Mouse (Mus musculus): ENCODE results near the gene Lsp1. TPM values are rescaled to one million over a fixed set of nuclear protein-coding genes. Genes with fewer than 3 reads are reported as not detected.

Lsp1 gene
- polyA plus RNA-seq, 1 experiment from 2014 or later, result 49.6 TPM

GRCm38 (mm10) chr7:142462190-142462589 lies 1.6 kb downstream of the Lsp1 start:
- H3K27ac ChIP-seq, result peak overlapping the region; percentile 97; the same call in 1 of the 2 replicates
- peak overlapping the region; percentile 1; the same call in 1 of the 2 replicates for H3K4me3 ChIP-seq
- no peaks in the 10 kb centered on the region for H3K27me3 ChIP-seq
- WGBS, result 70% methylated on average over 6 of the region's 6 CpGs
- peak overlapping the region; percentile 4; the same call in 1 of the 2 replicates for H3K4me2 ChIP-seq
- H3K9me3 ChIP-seq (replicated peaks), result no peaks in the 10 kb centered on the region
- no peak overlapping the region for H3K9ac ChIP-seq
- ATAC-seq (replicated peaks; ENCODE audit: insufficient number of reproducible peaks, insufficient read depth, low FRiP score, low read depth), result no peak
- peaks cover 58% of the 10 kb centered on the region for H3K4me1 ChIP-seq (replicated peaks)
- no peaks in the 10 kb centered on the region for H3K36me3 ChIP-seq

- no peaks in the 10 kb centered on the region for H3K27me3 ChIP-seq
- H3K4me1 ChIP-seq (replicated peaks), result peaks cover 53% of the 10 kb centered on the region
- no peak for ATAC-seq (replicated peaks; ENCODE audit: insufficient number of reproducible peaks, insufficient read depth, low FRiP score, low read depth)
- 66% methylated on average over 4 of the region's 4 CpGs for WGBS
- H3K4me3 ChIP-seq, result no peak overlapping the region; the same call in 1 of the 2 replicates
- H3K9me3 ChIP-seq (replicated peaks), result no peaks in the 10 kb centered on the region
- H3K27ac ChIP-seq, result peak overlapping the region; percentile 2; the same call in 1 of the 2 replicates
- no peaks in the 10 kb centered on the region for H3K36me3 ChIP-seq
- peak overlapping the region; percentile 4; the same call in 1 of the 2 replicates for H3K4me2 ChIP-seq
- no peak overlapping the region for H3K9ac ChIP-seq
Observed at GRCm38 (mm10) chr7:142462594-142463078, 2.0 kb downstream of the Lsp1 start.

GRCm38 (mm10) chr7:142470171-142470691 lies 9.6 kb downstream of the Lsp1 start:
- 70% methylated on average over 7 of the region's 7 CpGs for WGBS
- peaks cover 40% of the 10 kb centered on the region for H3K4me1 ChIP-seq (replicated peaks)
- ATAC-seq (replicated peaks; ENCODE audit: insufficient number of reproducible peaks, insufficient read depth, low FRiP score, low read depth), result no peak

GRCm38 (mm10) chr7:142470808-142471413 lies 10.3 kb downstream of the Lsp1 start:
- Histone ChIP-seq H3K4me2 (peak overlapping the region; percentile 45; the same call in 1 of the 2 replicates), H3K36me3 (no peaks in the 10 kb centered on the region), H3K9ac (0 out of 2 replicates have a peak overlapping the region, but pooled peaks have one; percentile 46), H3K27ac (peak overlapping the region; percentile 96), H3K4me3 (no peak overlapping the region), H3K27me3 (no peaks in the 10 kb centered on the region), H3K9me3 (replicated peaks) (no peaks in the 10 kb centered on the region), H3K4me1 (replicated peaks) (peaks cover 47% of the 10 kb centered on the region)
- ATAC-seq (replicated peaks; ENCODE audit: insufficient number of reproducible peaks, insufficient read depth, low FRiP score, low read depth), result peak; percentile 68
- 14% methylated on average over 4 of the region's 4 CpGs for WGBS

More at GRCm38 (mm10) chr7:142470171-142470691, 9.6 kb downstream of the Lsp1 start:
- Histone ChIP-seq H3K27me3 (no peaks in the 10 kb centered on the region), H3K4me2 (no peak overlapping the region), H3K36me3 (no peaks in the 10 kb centered on the region), H3K9me3 (replicated peaks) (no peaks in the 10 kb centered on the region), H3K4me3 (no peak overlapping the region), H3K9ac (no peak overlapping the region), H3K27ac (peak overlapping the region; percentile 96)

- WGBS, result 68% methylated on average over 6 of the region's 6 CpGs
- Histone ChIP-seq H3K4me2 (peak overlapping the region; percentile 45; the same call in 1 of the 2 replicates), H3K4me3 (peak overlapping the region; percentile 29; the same call in 1 of the 2 replicates), H3K4me1 (replicated peaks) (peaks cover 52% of the 10 kb centered on the region), H3K27ac (peak overlapping the region; percentile 96), H3K36me3 (no peaks in the 10 kb centered on the region), H3K9me3 (replicated peaks) (no peaks in the 10 kb centered on the region), H3K27me3 (no peaks in the 10 kb centered on the region), H3K9ac (peak overlapping the region; percentile 46; the same call in 1 of the 2 replicates)
- ATAC-seq (replicated peaks; ENCODE audit: insufficient number of reproducible peaks, insufficient read depth, low FRiP score, low read depth), result peak; percentile 7; the same call in 1 of the 2 replicates
Observed at GRCm38 (mm10) chr7:142471414-142471861, 10.8 kb downstream of the Lsp1 start.

GRCm38 (mm10) chr7:142471884-142472570 lies 11.4 kb downstream of the Lsp1 start:
- peaks cover 58% of the 10 kb centered on the region for H3K4me1 ChIP-seq (replicated peaks)

GRCm38 (mm10) chr7:142472936-142473335 lies 12.3 kb downstream of the Lsp1 start:
- peak overlapping the region; percentile 29 for H3K4me3 ChIP-seq
- H3K9me3 ChIP-seq (replicated peaks), result no peaks in the 10 kb centered on the region
- peaks cover 63% of the 10 kb centered on the region for H3K4me1 ChIP-seq (replicated peaks)
- H3K36me3 ChIP-seq, result no peaks in the 10 kb centered on the region
- peak overlapping the region; percentile 96 for H3K27ac ChIP-seq
- 89% methylated on average over 4 of the region's 4 CpGs for WGBS
- H3K4me2 ChIP-seq, result peak overlapping the region; percentile 45
- no peak for ATAC-seq (replicated peaks; ENCODE audit: insufficient number of reproducible peaks, insufficient read depth, low FRiP score, low read depth)
- no peaks in the 10 kb centered on the region for H3K27me3 ChIP-seq
- H3K9ac ChIP-seq, result 0 out of 2 replicates have a peak overlapping the region, but pooled peaks have one; percentile 46

More at GRCm38 (mm10) chr7:142471884-142472570, 11.4 kb downstream of the Lsp1 start:
- peak overlapping the region; percentile 46 for H3K9ac ChIP-seq
- H3K4me2 ChIP-seq, result peak overlapping the region; percentile 45
- H3K9me3 ChIP-seq (replicated peaks), result no peaks in the 10 kb centered on the region
- no peaks in the 10 kb centered on the region for H3K36me3 ChIP-seq
- ATAC-seq (replicated peaks; ENCODE audit: insufficient number of reproducible peaks, insufficient read depth, low FRiP score, low read depth), result no peak
- no peaks in the 10 kb centered on the region for H3K27me3 ChIP-seq
- H3K4me3 ChIP-seq, result peak overlapping the region; percentile 29; the same call in 1 of the 2 replicates
- WGBS, result 44% methylated on average over 15 of the region's 15 CpGs
- H3K27ac ChIP-seq, result peak overlapping the region; percentile 96

- Histone ChIP-seq H3K4me2 (peak overlapping the region; percentile 45), H3K4me1 (replicated peaks) (peaks cover 68% of the 10 kb centered on the region), H3K27ac (peak overlapping the region; percentile 96; the same call in 1 of the 2 replicates), H3K4me3 (0 out of 2 replicates have a peak overlapping the region, but pooled peaks have one; percentile 9), H3K27me3 (no peaks in the 10 kb centered on the region), H3K9ac (no peak overlapping the region; the same call in 1 of the 2 replicates), H3K9me3 (replicated peaks) (no peaks in the 10 kb centered on the region), H3K36me3 (no peaks in the 10 kb centered on the region)
- no peak for ATAC-seq (replicated peaks; ENCODE audit: insufficient number of reproducible peaks, insufficient read depth, low FRiP score, low read depth)
- 77% methylated on average over 2 of the region's 2 CpGs for WGBS
Observed at GRCm38 (mm10) chr7:142473476-142473875, 12.9 kb downstream of the Lsp1 start.

GRCm38 (mm10) chr7:142474799-142475198 lies 14.2 kb downstream of the Lsp1 start:
- WGBS, result 72% methylated on average over 14 of the region's 14 CpGs
- peak overlapping the region; percentile 35 for H3K4me3 ChIP-seq
- H3K9me3 ChIP-seq (replicated peaks), result no peaks in the 10 kb centered on the region
- H3K27me3 ChIP-seq, result no peaks in the 10 kb centered on the region
- H3K9ac ChIP-seq, result peak overlapping the region; percentile 46
- ATAC-seq (replicated peaks; ENCODE audit: insufficient number of reproducible peaks, insufficient read depth, low FRiP score, low read depth), result 0 out of 2 replicates have a peak, but pooled peaks have one; percentile 11
- no peaks in the 10 kb centered on the region for H3K36me3 ChIP-seq
- peak overlapping the region; percentile 96 for H3K27ac ChIP-seq
- H3K4me2 ChIP-seq, result peak overlapping the region; percentile 45
- H3K4me1 ChIP-seq (replicated peaks), result peaks cover 80% of the 10 kb centered on the region

- Histone ChIP-seq H3K4me3 (peak overlapping the region; percentile 35), H3K4me2 (peak overlapping the region; percentile 45), H3K9ac (peak overlapping the region; percentile 46), H3K27ac (peak overlapping the region; percentile 96), H3K36me3 (no peaks in the 10 kb centered on the region), H3K27me3 (no peaks in the 10 kb centered on the region), H3K4me1 (replicated peaks) (peaks cover 80% of the 10 kb centered on the region), H3K9me3 (replicated peaks) (no peaks in the 10 kb centered on the region)
- 32% methylated on average over 7 of the region's 7 CpGs for WGBS
- no peak for ATAC-seq (replicated peaks; ENCODE audit: insufficient number of reproducible peaks, insufficient read depth, low FRiP score, low read depth)
Observed at GRCm38 (mm10) chr7:142475641-142476040, 15.0 kb downstream of the Lsp1 start.

- peak overlapping the region; percentile 45 for H3K4me2 ChIP-seq
- no peaks in the 10 kb centered on the region for H3K36me3 ChIP-seq
- peak overlapping the region; percentile 46 for H3K9ac ChIP-seq
- peak overlapping the region; percentile 35 for H3K4me3 ChIP-seq
- H3K4me1 ChIP-seq (replicated peaks), result peaks cover 80% of the 10 kb centered on the region
- no peaks in the 10 kb centered on the region for H3K9me3 ChIP-seq (replicated peaks)
- no peak for ATAC-seq (replicated peaks; ENCODE audit: insufficient number of reproducible peaks, insufficient read depth, low FRiP score, low read depth)
- no peaks in the 10 kb centered on the region for H3K27me3 ChIP-seq
- WGBS, result 78% methylated on average over 5 of the region's 5 CpGs
- H3K27ac ChIP-seq, result peak overlapping the region; percentile 96
Observed at GRCm38 (mm10) chr7:142476271-142476670, 15.7 kb downstream of the Lsp1 start.

Measured in heart, embryonic 15.5 days (tissue).